Mouse (Mus musculus): ENCODE data around the gene Nusap1.
"Not testable (repeated sequence)": the region's sequence is repeated elsewhere in the genome, so short reads cannot be mapped to it uniquely, and the experiment has no call there.

Nusap1 gene

GRCm38 (mm10) chr2:119618199-119618982, at the start of gene Nusap1, which contains the start of gene Oip5:
TSS of gene Nusap1 (plus strand) at chr2:119618298.
TSS of gene Oip5 (minus strand) at chr2:119618469.
- DNase-seq = peak; percentile 97

- DNase-seq = no peak
These were observed 45.6 kb upstream of the Nusap1 start for GRCm38 (mm10) chr2:119572471-119572870.

DNA sequence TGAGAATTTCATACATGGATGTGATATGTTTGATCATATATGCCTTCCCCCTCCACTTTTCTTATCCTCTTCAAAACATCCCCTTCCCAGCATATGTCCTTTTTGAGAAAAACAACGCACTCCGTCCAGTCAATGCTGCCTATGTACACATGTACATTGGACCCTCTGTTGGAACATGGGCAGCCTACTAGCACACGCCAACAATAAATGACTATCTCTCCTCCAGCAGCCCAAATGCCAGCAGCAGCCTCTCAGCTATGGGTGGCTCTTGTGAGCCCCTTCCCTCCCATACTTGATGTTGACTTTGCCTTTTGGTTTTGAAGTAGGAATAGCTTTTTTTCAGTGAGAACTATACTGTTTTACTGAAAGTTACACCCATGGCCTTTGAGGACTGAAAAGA, 36.5 kb upstream of the Nusap1 start:
- DNase-seq = no peak

GRCm38 (mm10) chr2:119583439-119583838, 34.7 kb upstream of the Nusap1 start:
- no peak for DNase-seq

DNA sequence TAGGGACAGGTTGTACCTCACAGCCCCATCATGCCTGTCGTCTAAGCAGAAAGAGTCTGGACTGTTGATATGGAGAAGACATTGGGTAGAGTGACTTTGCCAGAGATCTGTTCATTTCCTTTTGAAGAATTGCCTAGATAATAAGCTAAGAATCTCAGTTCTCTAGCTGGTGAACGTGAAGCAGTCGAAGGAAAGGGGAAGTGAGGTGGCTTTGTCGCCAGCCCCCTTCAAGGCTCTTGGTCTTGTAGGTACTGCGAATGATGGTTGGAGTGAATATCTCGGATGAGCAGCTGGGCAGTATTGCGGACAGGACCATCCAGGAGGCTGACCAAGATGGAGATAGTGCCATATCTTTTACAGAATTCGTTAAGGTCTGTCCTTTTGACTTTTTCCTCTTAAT, 33.8 kb upstream of the Nusap1 start:
- DNase-seq = no peak

DNA sequence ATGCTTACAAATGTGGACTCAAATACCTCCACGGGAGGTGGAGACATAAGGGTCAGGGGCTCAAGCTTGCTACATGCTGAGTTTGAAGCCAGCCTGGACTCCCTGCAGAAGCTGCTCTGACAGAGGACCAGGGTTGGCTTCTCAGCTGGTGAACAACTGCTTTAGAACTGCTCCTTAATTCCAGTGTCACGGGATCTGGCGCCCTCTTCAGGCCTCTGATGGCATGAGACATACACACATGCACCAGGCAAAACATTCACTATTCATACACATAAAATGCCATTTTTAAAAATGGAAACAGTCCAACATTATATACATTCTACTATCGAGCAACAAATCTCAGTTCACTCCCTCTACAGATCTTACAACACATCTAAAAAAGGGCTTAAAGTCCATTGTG, 30.7 kb upstream of the Nusap1 start:
- peak; percentile 81 for DNase-seq

GRCm38 (mm10) chr2:119591247-119591646, 26.9 kb upstream of the Nusap1 start:
- no peak for DNase-seq

DNA sequence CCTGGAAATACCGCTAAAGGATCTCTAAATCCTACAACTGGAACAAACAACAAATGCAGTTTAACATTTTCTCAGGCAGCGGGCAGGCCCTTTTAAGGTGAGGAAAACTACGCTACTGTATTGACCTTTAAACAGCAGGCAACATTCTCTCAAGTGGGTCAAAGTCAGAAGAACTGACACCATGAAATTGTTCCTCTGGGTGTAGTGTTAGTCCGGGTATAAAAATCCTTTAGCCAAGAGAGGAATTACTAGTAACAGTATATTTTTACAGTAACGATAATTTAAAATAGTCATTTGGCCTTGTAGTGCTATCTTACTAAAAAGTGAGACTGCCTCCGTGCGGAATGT, 24.4 kb upstream of the Nusap1 start:
- DNase-seq = no peak

DNA sequence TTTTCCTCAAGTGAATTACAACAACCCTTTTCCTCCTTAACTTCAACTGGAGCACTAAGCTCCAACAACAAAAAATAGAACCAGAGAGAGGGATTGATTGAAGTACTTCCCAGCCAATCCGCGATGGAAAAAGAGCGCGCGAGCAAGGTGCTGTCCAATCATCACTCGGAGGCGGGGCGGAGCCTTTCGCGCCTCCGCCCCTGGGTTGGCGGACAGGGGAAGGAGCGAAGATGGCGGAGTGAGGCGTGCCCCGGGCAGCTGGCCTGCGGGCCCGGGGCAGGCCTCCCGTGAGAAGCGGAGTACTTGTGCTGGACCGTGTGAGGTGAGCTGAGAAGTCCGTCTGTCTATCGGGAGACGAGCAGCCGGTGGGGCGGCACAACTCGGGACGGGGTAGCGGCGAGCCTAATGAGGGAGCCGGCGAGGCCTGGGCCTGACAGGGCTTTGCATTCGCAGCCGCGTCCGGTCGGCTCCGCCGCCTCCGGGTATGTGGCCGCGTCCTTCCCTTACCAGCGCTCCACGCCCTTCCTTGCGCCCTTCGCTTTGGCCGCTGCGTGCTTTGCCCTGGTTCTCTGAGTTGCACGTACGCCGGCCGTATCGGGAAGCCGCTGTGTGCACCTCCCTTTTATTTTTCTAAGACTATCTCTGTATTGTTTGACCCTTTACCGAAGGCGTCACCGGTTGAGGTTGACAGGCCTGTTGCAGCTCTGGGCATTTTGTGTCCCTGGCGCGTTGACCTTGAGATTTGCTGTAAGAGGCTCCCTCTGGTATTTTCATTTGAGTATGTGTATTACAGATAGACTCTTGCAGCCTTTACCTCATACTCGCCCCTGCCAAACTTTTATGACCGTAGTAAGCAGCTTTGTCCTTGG, 23.8 kb upstream of the Nusap1 start:
- peak; percentile 97 for DNase-seq

DNA sequence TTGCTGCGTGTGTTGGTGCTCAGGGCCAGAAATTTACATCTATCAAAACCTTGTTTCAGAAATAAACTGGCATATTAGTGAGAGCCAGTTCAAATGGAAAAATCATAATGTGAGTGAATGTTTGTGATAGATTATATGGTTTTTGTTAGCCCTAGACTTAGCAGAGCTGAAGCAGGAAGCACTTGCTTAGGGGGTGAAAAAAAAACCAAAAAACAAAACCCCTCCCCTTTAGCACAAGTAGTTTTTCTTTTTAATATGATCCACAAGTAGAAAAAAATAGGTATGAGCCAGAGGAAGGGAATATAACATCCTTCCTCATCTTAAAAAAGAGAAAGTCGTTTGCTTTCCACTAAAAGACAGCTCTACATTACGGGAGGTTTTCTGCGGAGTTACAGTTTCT, 22.8 kb upstream of the Nusap1 start:
- no peak for DNase-seq

GRCm38 (mm10) chr2:119596781-119597330, 21.2 kb upstream of the Nusap1 start:
- DNase-seq = no peak

DNA sequence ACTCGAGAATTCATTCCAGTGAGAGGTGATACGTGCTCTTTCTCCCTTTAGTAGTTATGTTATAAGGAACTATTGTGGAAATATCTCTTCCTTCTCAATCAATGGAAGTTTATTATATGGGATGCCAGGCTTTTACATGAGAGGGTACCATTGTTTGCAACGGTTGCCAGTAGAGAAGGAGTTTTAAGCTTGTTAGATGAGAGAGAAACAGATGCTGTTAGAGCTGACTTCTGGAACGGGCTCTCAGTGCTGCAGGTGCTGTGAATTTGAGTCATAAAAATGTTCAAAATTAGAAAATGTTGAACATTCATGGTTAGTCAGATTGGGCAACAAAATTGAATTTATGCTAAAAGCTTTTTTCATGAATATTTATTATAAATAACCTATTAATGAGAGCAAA, 17.1 kb upstream of the Nusap1 start:
- no peak for DNase-seq

DNA sequence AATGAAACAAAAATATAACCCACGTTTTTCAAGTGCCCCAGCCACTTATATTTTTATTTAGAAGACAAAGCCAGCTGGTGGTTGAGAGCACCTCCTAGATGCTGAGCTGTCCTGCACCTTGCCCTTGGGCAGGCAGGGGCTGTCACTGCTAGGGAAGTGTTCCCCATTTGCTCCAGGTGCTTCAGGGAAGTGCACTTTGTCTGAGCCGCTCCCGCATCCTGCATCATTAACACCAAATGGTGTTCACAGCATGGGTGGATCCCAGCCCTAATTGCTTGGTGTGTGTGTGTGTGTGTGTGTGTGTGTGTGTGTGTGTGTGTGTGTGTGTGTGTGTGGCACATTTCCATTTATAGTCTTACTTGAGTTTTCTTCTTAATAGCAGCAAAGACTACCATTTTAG, 16.5 kb upstream of the Nusap1 start:
- DNase-seq = peak; percentile 18

- DNase-seq = no peak
These were observed 15.6 kb upstream of the Nusap1 start for GRCm38 (mm10) chr2:119602488-119602887.

GRCm38 (mm10) chr2:119603909-119604308, 14.2 kb upstream of the Nusap1 start:
- DNase-seq = peak; percentile 39

DNA sequence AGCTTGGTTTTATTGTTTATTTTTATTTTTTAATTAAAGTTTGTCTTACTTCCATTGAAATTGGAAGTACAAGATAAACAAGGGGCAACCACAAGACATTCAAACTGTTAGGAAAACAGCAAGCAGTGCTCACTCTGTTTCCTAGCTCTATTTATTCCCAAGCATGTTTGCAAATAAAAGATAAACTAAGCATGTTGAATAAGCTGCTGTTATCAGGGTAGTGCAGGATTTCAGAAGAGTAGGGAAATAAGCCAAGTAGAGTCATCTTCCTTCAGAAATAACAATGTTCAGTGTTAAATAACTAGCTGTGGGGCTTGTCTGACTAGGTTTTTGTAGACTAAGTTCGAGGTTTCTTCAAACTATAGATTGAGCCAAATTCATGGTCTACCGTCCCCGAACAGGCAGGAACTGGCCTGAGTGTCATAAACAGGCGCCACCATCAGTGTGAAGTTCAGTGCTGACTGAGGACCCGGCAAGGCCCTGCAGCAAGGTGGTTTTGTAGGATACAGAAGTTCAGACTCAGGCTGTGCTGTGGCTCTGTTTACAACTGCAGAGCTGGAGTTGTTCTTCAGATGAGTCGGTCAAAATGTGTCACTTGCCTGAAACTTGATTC, 12.6 kb upstream of the Nusap1 start:
- peak; percentile 76 for DNase-seq

DNA sequence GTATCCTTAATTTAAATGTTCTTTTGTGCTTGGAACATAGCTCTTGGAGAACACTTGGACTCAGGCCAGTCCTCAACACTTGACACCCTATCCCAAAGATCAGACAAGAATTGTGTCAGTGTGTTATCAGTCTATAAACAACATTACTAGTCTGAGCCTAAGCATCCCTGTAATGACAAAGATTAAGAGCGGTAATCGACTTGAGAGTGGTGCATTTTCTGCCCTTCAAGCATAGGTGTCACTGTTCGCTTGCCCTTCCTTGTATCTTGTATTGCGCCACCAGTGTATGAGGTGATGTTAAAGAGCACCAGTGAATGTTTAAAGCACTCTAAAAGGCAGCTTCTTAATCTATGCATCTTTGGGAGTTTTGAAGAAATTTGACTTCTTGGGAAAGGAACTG, 11.1 kb upstream of the Nusap1 start:
- peak; percentile 26 for DNase-seq

DNA sequence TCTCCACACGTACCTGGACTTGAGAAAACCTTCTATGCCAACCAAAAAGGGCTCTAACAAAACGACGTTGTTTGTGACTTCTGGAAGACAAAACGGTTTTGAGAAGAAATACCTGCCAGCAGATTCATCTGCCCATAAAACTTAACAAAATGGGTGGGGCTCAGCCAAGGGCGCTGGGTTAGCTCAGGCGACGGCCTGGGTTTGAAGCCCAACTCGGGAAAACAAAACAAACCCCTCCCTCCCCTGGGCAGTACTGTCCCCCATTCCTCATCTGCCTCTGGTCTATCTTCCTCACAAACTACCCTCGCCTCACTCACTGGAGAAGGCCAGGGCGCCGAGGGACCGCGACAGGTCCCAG, 278 bp upstream of the Nusap1 start:
- DNase-seq = peak; percentile 82

GRCm38 (mm10) chr2:119619002-119619401, 904 bp downstream of the Nusap1 start:
- not testable (repeated sequence) for DNase-seq

- no peak for DNase-seq
These were observed 3.2 kb downstream of the Nusap1 start for GRCm38 (mm10) chr2:119621302-119621701.

- DNase-seq = no peak
These were observed 18.7 kb downstream of the Nusap1 start for GRCm38 (mm10) chr2:119636781-119637180.

DNA sequence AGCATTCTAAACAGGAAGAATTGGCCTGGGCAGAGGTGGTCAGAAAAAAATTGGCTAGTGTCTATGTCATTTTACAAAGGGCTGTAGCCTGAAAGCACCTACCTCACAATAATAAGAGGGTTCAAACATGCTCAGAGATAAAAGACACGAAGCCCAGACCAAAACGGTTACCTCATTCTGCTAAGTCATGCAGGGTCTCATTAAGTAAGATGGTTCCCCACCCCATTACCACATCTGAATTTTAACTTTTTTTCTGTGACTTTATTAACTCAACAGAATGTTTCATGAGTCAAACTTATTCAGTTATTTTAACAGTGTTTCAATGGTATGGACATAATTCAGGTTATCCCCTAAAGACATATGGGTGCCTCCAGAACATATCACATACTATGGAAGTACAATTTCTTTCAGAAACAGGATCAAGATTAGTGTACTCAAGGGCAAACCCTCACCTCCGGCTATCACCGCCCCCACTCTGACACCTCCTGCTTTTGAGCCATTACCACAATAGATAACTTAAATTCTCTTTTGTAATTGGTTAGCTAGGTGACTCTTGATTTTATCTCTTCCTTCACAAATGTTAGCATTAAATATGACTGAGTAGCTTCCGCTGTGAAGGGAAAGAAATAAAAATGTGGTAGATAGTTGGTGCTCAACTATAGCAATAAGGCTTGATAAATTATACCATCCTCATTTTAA, 23.3 kb downstream of the Nusap1 start:
- no peak for DNase-seq

- no peak for DNase-seq
These were observed 26.2 kb downstream of the Nusap1 start for GRCm38 (mm10) chr2:119644254-119644653.
